Mouse (Mus musculus) right cerebral cortex, adult 18-20 months (tissue): ENCODE results near the gene Alg12.
"Not testable (repeated sequence)": the region's sequence is repeated elsewhere in the genome, so short reads cannot be mapped to it uniquely, and the experiment has no call there.

Experiments
- DNase-seq: peaks from one replicate; pipeline ENCODE4 v3.0.0; 2022; ENCODE audit warnings: mixed read lengths

Alg12 gene

GRCm38 (mm10) chr15:88830696-88831095 is 11.6 kb upstream of the Alg12 start:
- no peak for DNase-seq

DNA sequence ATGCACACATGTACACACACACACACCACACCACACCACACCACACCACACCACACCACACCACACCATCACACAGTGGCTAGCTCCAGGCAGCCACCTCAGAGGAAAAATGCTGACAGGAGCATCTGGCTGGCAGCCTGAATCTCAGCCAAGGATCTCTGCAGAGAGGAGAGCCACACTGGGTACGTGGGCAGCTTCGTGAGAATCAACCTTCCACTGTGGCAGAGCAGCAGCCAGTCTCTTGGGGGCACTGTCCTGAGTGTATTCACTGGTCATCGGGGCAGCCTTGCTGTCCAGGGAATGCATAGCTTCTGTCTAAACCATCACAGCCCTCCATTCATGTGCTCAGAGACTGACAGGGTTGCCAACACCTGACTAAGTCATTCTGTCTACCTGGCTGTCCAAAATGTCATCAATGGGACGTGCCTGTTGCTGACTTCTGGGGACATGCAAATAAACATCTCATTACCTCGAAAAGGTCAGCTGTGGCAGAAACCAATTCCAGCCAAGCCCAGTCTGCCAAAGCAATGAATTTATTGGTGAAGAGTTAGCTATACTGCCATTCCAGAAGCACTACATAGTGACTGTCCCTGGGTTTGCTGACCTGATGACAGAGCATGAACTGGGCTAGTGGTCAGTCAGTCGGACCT is 10.8 kb upstream of the Alg12 start:
- peak; percentile 66 for DNase-seq

- peak; percentile 87 for DNase-seq
Measured at GRCm38 (mm10) chr15:88828800-88829705, 9.9 kb upstream of the Alg12 start.

GRCm38 (mm10) chr15:88827991-88828799 is 9.1 kb upstream of the Alg12 start:
- peak; percentile 31 for DNase-seq

GRCm38 (mm10) chr15:88827466-88827865 is 8.3 kb upstream of the Alg12 start:
- no peak for DNase-seq

DNA sequence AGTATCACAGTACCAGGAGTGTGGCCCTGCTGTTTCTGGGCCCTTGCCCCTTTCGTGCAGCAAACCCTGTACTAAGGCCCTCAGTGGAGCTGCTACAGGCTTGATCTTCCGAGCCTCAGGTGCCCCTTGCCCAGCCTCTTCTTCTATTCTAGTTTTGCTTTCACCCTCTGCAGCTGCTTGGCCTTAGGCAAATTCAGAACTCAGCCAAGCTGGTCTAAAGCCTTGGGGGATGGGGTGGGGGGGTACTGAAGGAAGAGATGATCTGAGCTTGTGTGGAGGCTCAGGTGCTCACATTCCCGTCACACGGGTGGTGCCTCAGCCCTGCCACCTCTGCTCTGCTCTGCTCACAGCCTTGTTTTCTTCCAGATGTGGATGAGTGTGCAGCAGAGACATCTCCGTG is 4.3 kb upstream of the Alg12 start:
- DNase-seq: no peak

- no peak for DNase-seq
Measured at GRCm38 (mm10) chr15:88822513-88822912, 3.4 kb upstream of the Alg12 start.

DNA sequence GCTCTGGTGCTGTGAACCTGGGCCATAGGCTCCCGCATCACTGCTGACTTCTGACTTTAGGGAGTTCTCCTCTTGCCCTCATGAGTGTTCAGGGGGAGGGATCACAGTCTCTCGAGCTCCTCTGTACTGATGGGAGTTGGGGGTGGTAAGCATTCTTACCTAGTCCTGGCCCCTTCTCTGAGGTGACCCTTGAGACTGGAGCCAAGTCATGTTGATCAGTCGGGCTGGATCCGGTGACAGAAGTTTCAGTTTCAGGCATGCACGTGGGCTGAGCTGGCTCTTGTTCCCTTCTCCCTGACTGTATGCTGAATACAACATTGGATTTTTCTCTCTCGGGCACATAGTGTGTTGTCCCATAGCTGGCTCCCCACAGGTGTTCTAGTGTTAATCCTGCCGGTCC is 2.3 kb upstream of the Alg12 start:
- no peak for DNase-seq

GRCm38 (mm10) chr15:88819906-88820303 is 787 bp upstream of the Alg12 start:
- no peak for DNase-seq

DNA sequence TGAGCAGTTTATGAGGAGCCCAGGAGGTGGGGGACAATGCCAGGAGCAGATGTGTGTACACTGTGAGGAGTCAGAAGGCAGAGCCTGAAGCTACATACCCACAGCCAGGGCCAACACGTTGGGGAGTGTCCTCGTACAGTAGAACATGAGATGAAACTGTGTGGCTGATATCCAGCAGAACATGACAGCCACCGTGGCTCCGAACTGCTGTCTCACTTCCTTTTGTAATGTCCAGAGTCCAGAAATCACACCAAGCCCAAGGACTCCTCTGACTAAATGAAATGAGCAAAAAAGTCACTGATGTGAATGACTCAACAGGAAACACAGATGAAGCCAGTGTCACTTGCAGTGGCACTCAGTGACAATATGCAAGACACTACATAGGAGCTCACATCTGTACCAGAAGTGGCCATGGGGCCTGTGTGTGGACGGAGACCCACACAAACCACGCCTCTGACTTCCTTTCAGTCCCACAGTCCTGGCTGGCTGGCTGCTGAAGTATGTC is 3.9 kb downstream of the Alg12 start:
- no peak for DNase-seq

DNA sequence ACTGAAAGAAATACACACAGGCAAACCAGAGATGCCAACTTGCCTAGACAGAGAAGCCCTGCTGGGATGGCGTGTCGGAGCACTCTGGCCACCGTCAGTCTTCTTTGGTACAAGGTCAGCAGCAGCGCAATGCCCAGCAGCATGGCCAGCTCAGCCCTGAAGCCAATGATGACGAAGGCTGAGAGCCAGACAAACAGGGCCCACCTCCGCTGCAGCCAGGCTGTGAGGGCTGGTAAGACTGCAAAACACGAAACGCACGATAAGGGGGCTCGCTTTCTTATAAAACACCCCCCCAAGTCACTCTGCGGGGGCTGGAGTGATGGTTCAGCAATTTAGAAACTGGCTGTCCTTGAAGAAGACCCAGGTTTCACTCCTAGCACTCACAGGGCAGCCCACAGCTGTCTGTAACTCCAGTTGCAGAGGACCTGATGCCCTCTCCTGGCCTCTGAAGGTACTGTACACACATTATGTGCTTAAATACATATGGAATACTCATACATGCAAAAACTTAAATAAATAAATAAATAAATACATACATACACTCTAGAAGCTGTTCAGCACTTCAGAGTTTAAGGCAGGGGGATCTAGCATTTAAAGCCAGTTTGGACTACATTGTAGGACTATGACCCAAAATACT is 4.6 kb downstream of the Alg12 start:
- no peak for DNase-seq

DNA sequence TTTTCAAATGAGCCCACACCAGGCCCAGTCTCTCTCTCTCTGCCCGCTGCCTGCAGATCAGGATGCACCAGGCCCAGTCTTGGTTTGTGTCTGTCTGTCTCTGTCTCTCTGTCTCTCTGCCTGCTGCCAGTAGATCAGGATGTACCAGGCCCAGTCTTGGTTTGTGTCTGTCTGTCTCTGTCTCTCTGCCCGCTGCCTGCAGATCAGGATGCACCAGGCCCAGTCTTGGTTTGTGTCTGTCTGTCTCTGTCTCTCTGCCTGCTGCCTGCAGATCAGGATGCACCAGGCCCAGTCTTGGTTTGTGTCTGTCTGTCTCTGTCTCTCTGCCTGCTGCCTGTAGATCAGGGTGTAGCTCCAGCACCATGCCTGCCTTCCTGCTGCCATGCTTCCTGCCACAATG is 5.2 kb downstream of the Alg12 start:
- not testable (repeated sequence) for DNase-seq

GRCm38 (mm10) chr15:88813262-88813661 is 5.9 kb downstream of the Alg12 start:
- DNase-seq: no peak

GRCm38 (mm10) chr15:88810369-88810768 is 8.7 kb downstream of the Alg12 start:
- DNase-seq: no peak

- DNase-seq: no peak
Measured at GRCm38 (mm10) chr15:88808121-88808520, 11.0 kb downstream of the Alg12 start.

GRCm38 (mm10) chr15:88802348-88802747 is 16.8 kb downstream of the Alg12 start:
- DNase-seq: no peak

DNA sequence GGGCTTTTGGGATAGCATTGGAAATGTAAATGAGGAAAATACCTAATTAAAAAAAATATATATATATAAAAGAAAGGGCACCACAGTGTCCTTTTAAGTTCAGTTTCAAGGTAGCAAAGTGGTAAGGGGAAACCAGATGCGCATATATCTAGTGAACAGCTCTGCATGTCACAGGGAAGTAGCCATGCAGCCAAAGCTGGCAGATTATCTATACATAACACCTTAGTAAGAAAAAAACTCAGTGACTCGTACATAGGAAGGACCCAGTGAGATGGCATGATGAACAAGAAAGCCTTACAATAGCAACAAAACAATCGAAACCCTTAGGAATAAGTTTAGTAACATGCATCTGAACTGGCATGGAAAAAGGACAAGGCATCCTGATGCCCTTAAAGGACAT is 17.2 kb downstream of the Alg12 start:
- DNase-seq: no peak

DNA sequence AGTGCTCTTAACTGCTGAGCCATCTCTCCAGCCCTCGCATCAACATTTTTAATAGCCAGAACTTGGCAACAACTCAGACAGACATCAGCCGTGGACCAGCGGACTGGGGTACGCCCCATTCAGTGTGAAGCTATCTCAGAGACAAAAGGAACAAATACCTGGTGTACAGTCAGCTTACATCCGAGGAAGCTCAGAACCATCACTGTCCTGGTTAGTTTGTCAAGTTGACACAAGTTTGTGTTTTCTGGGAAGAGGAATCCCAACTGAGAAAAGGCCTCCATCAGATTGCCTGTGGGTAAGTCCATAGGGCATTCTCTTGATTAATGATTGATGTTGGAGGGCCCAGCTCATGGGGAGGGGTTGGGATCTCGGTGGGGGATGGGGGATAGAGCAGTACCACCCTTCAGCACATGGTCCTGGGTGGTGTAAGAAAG is 18.2 kb downstream of the Alg12 start:
- no peak for DNase-seq

DNA sequence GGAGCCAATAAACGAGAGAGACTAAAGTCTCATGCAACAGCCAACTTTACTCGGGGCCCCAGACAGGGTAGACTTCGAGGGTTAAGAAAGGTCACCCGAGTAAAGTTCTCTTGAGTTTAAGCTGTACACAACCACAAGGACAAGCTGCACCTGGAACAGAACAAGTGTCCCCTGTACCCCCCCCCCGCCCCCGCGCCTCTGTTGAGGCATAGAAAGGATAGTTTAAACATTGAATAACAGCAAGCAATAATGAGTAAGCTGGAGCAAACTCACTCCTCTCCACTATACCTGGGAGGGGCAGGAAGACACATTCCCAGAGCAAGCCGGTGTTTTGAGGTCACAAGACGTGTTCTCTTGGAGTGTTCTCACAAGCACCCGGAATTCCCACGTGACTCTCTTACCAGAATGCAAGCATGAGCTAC is 19.2 kb downstream of the Alg12 start:
- no peak for DNase-seq

DNA sequence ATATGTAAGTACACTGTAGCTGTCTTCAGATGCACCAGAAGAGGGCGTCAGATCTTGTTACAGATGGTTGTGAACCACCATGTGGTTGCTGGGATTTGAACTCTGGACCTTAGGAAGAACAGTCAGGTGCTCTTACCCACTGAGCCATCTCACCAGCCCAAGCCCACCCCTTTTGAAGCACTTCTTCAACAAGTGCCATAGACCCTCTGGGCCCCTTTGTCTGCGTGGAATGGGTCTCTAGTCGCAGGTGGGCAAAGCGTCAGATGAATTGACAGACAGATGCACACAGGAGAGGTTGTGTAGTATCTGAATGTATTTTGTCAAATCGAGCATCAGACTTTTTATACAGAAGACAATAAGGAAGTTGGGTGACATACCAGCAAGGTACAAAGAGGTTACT is 24.4 kb downstream of the Alg12 start:
- DNase-seq: not testable (repeated sequence)

DNA sequence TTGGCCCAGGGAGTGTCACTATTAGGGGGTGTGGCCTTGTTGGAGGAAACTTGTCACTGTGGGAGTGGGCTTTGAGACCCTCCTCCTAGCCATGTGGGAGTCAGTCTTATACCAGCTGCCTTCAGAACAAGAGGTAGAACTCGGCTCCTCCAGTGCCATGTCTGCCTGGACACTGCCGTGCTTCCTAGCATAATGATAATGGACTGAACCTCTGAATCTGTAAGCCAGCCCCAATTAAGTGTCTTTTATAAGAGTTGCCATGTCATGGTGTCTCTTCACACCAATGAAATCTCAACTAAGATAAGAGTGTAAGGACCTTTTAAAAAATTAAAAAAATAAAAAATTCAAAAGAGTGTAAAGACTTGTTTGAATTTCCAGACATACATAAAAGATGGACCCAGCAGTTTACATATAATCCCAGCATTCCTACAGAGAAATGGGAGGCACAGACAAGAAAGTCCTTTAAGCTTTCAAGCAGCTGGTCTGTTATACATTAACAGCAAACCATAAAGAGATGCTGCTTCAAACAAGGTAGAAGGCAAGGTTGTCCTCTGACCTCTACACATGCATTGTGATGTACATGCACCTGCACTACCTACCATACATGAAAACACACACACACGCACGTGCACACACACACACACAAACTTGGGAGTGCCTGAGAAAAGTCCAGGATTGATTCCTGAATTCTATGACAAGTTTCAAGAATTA is 26.8 kb downstream of the Alg12 start:
- DNase-seq: no peak

DNA sequence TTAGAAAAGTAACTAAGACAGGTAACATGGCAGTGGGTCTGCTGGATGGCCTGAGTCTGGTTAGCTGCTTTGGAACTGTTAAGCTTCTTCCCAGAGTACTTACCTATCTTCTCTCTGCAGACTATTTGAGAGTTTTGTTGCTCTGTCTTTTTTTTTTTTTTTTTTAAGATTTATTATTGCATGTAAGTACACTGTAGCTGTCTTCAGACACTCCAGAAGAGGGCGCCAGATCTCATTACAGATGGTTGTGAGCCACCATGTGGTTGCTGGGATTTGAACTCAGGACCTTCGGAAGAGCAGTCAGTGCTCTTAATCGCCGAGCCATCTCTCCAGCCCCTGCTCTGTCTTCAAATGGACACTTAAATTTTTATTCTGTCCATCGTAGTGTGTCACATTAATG is 44.5 kb downstream of the Alg12 start:
- not testable (repeated sequence) for DNase-seq
